Mouse (Mus musculus) kidney, adult 2 months (tissue): Measurements from ENCODE around the gene Zfp341. TPM values are rescaled to one million over a fixed set of nuclear protein-coding genes. Genes with fewer than 3 reads are reported as not detected.

Experiments
- DNase-seq: peaks from one replicate; pipeline ENCODE4 v3.0.0; 2021
- H3K27ac ChIP-seq: fragments of 200-500 bp; 2 replicates; pipeline ENCODE4 v1.5.1; 2012; ENCODE audit warnings: low read depth, low read length, control low read depth, inconsistent platforms; ENCODE audit not compliant: insufficient read depth
- H3K27me3 ChIP-seq: fragments of 200-500 bp; replicated peaks from 2 replicates; pipeline ENCODE4 v1.6.1; 2012; ENCODE audit warnings: mild to moderate bottlenecking, moderate library complexity, low read length, inconsistent platforms; ENCODE audit not compliant: control insufficient read depth, insufficient read depth
- H3K36me3 ChIP-seq: fragments of 200-500 bp; 2 replicates; pipeline ENCODE4 v1.6.1; 2012; ENCODE audit warnings: mild to moderate bottlenecking, moderate library complexity, low read length, inconsistent platforms; ENCODE audit not compliant: control insufficient read depth, insufficient read depth
- H3K4me1 ChIP-seq: fragments of 200-500 bp; 2 replicates; pipeline ENCODE4 v1.6.1; 2011; ENCODE audit warnings: low read length; ENCODE audit not compliant: control insufficient read depth, insufficient read depth
- H3K4me3 ChIP-seq: fragments of 200-500 bp; 2 replicates; pipeline ENCODE4 v1.5.1; 2011; ENCODE audit warnings: mild to moderate bottlenecking, low read depth, low read length, control low read depth; ENCODE audit not compliant: insufficient read depth
- CTCF ChIP-seq: fragments of 200-500 bp; conservative IDR thresholded peaks from 2 replicates; pipeline ENCODE4 v1.5.1; 2011; ENCODE audit warnings: low read depth, mild to moderate bottlenecking, control low read depth, low read length, moderate library complexity, mixed read lengths; ENCODE audit not compliant: insufficient read depth, insufficient read length
- POLR2A ChIP-seq: fragments of 200-500 bp; IDR thresholded peaks from one replicate; pipeline ENCODE4 v1.6.1; 2011; ENCODE audit warnings: low read depth, low read length, control low read depth
- WGBS: fragments of 180-500 bp; shearing (Covaris S2); methylation state at CpG from one replicate; pipeline ENCODE4 v1.1.7; 2018; 5-methylcytosine and 5-hydroxymethylcytosine counted together
- polyA plus RNA-seq: library from polyadenylated mRNA; depleted of rRNA; stranded (reverse); fragments of >200 nt; gene quantifications from 2 replicates; pipeline ENCODE4 v1.2.3, GENCODE M21; 2012

The Zfp341 gene
- polyA plus RNA-seq, 1 experiment = 4.9 TPM

GRCm38 (mm10) chr2:154648086-154648485 is 35.0 kb downstream of the Zfp341 start:
- Histone ChIP-seq H3K4me3 (no peak overlapping the region), H3K27ac (no peak overlapping the region), H3K4me1 (peaks cover 7% of the 10 kb centered on the region; the same call in 1 of the 2 replicates), H3K36me3 (no peaks in the 10 kb centered on the region), H3K27me3 (no peaks in the 10 kb centered on the region)
- TF ChIP-seq CTCF = peak; percentile 77
- no peak for TF ChIP-seq POLR2A
- peak; percentile 63 for DNase-seq
- 24% methylated on average over 3 of the region's 3 CpGs for WGBS

GRCm38 (mm10) chr2:154650404-154650803 is 37.3 kb downstream of the Zfp341 start:
- 71% methylated on average over 3 of the region's 3 CpGs for WGBS
- Histone ChIP-seq H3K4me1 (peaks cover 7% of the 10 kb centered on the region; the same call in 1 of the 2 replicates), H3K27ac (peak overlapping the region; percentile 85; the same call in 1 of the 2 replicates), H3K27me3 (no peaks in the 10 kb centered on the region), H3K4me3 (no peak overlapping the region), H3K36me3 (no peaks in the 10 kb centered on the region)
- TF ChIP-seq POLR2A = no peak
- TF ChIP-seq CTCF = no peak
- no peak for DNase-seq

GRCm38 (mm10) chr2:154651363-154651762 is 38.3 kb downstream of the Zfp341 start, which contains the start of gene Chmp4b:
Gene Chmp4b (plus strand): TSS chr2:154651705.
- Histone ChIP-seq H3K27ac (peak within 1 kb of the TSS; percentile 97), H3K4me1 (peaks cover 9% of the 10 kb centered on the region; the same call in 1 of the 2 replicates), H3K4me3 (no peak within 1 kb of the TSS), H3K27me3 (no peaks in the 10 kb centered on the region), H3K36me3 (no peaks in the 10 kb centered on the region)
- TF ChIP-seq POLR2A = no peak
- WGBS = 49% methylated on average over 8 of the region's 8 CpGs
- DNase-seq = peak; percentile 79

GRCm38 (mm10) chr2:154654976-154655375 is 41.9 kb downstream of the Zfp341 start:
- WGBS = 94% methylated on average over 12 of the region's 12 CpGs
- H3K4me1 ChIP-seq = peaks cover 18% of the 10 kb centered on the region; the same call in 1 of the 2 replicates
- H3K27me3 ChIP-seq = no peaks in the 10 kb centered on the region
- DNase-seq = no peak
- H3K27ac ChIP-seq = no peak overlapping the region
- H3K4me3 ChIP-seq = no peak overlapping the region
- no peaks in the 10 kb centered on the region for H3K36me3 ChIP-seq
- TF ChIP-seq POLR2A (no peak), CTCF (no peak)

- 0 out of 2 replicates have a peak overlapping the region, but pooled peaks have one; percentile 70 for H3K27ac ChIP-seq
- H3K36me3 ChIP-seq = no peaks in the 10 kb centered on the region
These were observed 42.8 kb downstream of the Zfp341 start for GRCm38 (mm10) chr2:154655878-154656414.

GRCm38 (mm10) chr2:154656710-154657485 is 43.8 kb downstream of the Zfp341 start:
- Histone ChIP-seq H3K4me1 (peaks cover 14% of the 10 kb centered on the region; the same call in 1 of the 2 replicates), H3K4me3 (peak overlapping the region; percentile 93), H3K27me3 (no peaks in the 10 kb centered on the region), H3K27ac (peak overlapping the region; percentile 83), H3K36me3 (no peaks in the 10 kb centered on the region)
- DNase-seq = peak; percentile 99
- TF ChIP-seq CTCF (no peak), POLR2A (no peak)
- WGBS = under 1% methylated on average over 67 of the region's 67 CpGs

More at GRCm38 (mm10) chr2:154655878-154656414, 42.8 kb downstream of the Zfp341 start:
- Histone ChIP-seq H3K27me3 (no peaks in the 10 kb centered on the region), H3K4me1 (peaks cover 15% of the 10 kb centered on the region; the same call in 1 of the 2 replicates), H3K4me3 (no peak overlapping the region)
- TF ChIP-seq POLR2A (no peak), CTCF (no peak)
- DNase-seq = no peak
- 32% methylated on average over 2 of the region's 2 CpGs for WGBS

GRCm38 (mm10) chr2:154657486-154658237 is 44.6 kb downstream of the Zfp341 start:
- 2% methylated on average over 12 of the region's 12 CpGs for WGBS
- Histone ChIP-seq H3K36me3 (no peaks in the 10 kb centered on the region), H3K4me3 (peak overlapping the region; percentile 93), H3K4me1 (peaks cover 14% of the 10 kb centered on the region; the same call in 1 of the 2 replicates), H3K27me3 (no peaks in the 10 kb centered on the region), H3K27ac (peak overlapping the region; percentile 83)
- peak; percentile 63 for DNase-seq
- TF ChIP-seq CTCF (no peak), POLR2A (no peak)
